Mouse (Mus musculus): Measurements from ENCODE around the gene Cdh13. TPM values are rescaled to one million over a fixed set of nuclear protein-coding genes. Genes with fewer than 3 reads are reported as not detected.

Cdh13 gene
- polyA plus RNA-seq, 1 experiment, result 4.5 TPM

DNA sequence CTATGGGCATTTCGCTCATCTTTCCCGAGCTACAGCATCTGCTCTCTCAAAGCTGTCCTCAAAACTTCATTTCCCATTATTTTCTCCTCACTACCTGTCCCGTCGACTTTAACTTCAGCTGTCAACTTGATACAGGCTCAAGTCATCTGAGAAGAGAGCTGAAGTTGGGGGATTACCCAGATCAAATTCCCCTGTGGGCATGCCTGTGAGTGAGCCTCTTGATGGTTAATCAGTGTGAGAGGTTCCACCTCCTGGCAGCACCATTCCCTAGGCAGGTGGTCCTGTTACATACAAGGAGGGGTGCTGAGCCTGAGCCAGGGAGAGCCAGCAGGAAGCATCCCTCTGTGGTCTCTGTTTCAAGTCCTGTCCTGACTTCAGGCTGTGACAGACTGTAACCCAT is 519.6 kb downstream of the Cdh13 start:
- Histone ChIP-seq H3K4me1 (ENCODE audit: control insufficient read depth, insufficient read depth, low read length) (no peaks in the 10 kb centered on the region), H3K27ac (ENCODE audit: control insufficient read depth, insufficient read depth, low read depth, low read length) (no peak overlapping the region), H3K27me3 (ENCODE audit: control insufficient read depth, insufficient read depth, low read length) (no peaks in the 10 kb centered on the region), H3K36me3 (ENCODE audit: control insufficient read depth, insufficient read depth, low read length) (no peaks in the 10 kb centered on the region), H3K4me3 (ENCODE audit: control insufficient read depth, low read depth, low read length) (no peak overlapping the region)
- TF ChIP-seq POLR2A (IDR thresholded peaks at IDR 0.05; ENCODE audit: control insufficient read depth, low read depth, low read length) (no peak), CTCF (IDR thresholded peaks at IDR 0.05; ENCODE audit: control insufficient read depth, insufficient read depth, insufficient replicate concordance, low read depth, low read length) (no peak)

GRCm38 (mm10) chr8:118809660-118810059 is 526.1 kb downstream of the Cdh13 start:
- no peaks in the 10 kb centered on the region for H3K27me3 ChIP-seq (ENCODE audit: control insufficient read depth, insufficient read depth, low read length)
- H3K27ac ChIP-seq (ENCODE audit: control insufficient read depth, insufficient read depth, low read depth, low read length), result no peak overlapping the region
- no peak for TF ChIP-seq CTCF (IDR thresholded peaks at IDR 0.05; ENCODE audit: control insufficient read depth, insufficient read depth, insufficient replicate concordance, low read depth, low read length)
- no peak for TF ChIP-seq POLR2A (IDR thresholded peaks at IDR 0.05; ENCODE audit: control insufficient read depth, low read depth, low read length)
- no peak overlapping the region for H3K4me3 ChIP-seq (ENCODE audit: control insufficient read depth, low read depth, low read length)
- no peaks in the 10 kb centered on the region for H3K36me3 ChIP-seq (ENCODE audit: control insufficient read depth, insufficient read depth, low read length)
- H3K4me1 ChIP-seq (ENCODE audit: control insufficient read depth, insufficient read depth, low read length), result no peaks in the 10 kb centered on the region

DNA sequence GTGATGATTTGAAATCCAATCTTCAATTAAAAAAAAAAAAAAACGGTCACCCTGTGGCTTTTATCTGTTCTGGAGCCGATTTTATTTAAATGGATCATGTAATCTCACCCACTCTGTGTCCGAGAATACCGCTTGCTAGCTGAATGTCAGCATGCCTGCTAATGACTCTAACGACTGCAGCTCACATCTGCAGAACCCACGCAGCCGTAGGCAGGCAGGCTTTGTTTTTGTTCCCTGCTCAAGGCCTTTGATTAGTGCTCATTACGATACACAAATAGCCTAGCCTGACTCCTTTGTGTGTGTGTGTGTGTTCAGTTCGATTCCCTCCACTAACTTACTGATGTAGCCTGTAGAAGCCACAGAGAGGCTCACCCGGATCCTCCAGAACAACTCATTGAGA is 531.5 kb downstream of the Cdh13 start:
- Histone ChIP-seq H3K36me3 (ENCODE audit: control insufficient read depth, insufficient read depth, low read length) (no peaks in the 10 kb centered on the region), H3K27ac (ENCODE audit: control insufficient read depth, insufficient read depth, low read depth, low read length) (no peak overlapping the region), H3K4me3 (ENCODE audit: control insufficient read depth, low read depth, low read length) (no peak overlapping the region), H3K27me3 (ENCODE audit: control insufficient read depth, insufficient read depth, low read length) (no peaks in the 10 kb centered on the region), H3K4me1 (ENCODE audit: control insufficient read depth, insufficient read depth, low read length) (no peaks in the 10 kb centered on the region)
- no peak for TF ChIP-seq CTCF (IDR thresholded peaks at IDR 0.05; ENCODE audit: control insufficient read depth, insufficient read depth, insufficient replicate concordance, low read depth, low read length)

GRCm38 (mm10) chr8:118826761-118827160 is 543.2 kb downstream of the Cdh13 start:
- Histone ChIP-seq H3K4me1 (ENCODE audit: control insufficient read depth, insufficient read depth, low read length) (no peaks in the 10 kb centered on the region), H3K36me3 (ENCODE audit: control insufficient read depth, insufficient read depth, low read length) (no peaks in the 10 kb centered on the region), H3K27me3 (ENCODE audit: control insufficient read depth, insufficient read depth, low read length) (no peaks in the 10 kb centered on the region), H3K27ac (ENCODE audit: control insufficient read depth, insufficient read depth, low read depth, low read length) (no peak overlapping the region), H3K4me3 (ENCODE audit: control insufficient read depth, low read depth, low read length) (no peak overlapping the region)
- TF ChIP-seq CTCF (IDR thresholded peaks at IDR 0.05; ENCODE audit: control insufficient read depth, insufficient read depth, insufficient replicate concordance, low read depth, low read length) (no peak), POLR2A (IDR thresholded peaks at IDR 0.05; ENCODE audit: control insufficient read depth, low read depth, low read length) (no peak)

DNA sequence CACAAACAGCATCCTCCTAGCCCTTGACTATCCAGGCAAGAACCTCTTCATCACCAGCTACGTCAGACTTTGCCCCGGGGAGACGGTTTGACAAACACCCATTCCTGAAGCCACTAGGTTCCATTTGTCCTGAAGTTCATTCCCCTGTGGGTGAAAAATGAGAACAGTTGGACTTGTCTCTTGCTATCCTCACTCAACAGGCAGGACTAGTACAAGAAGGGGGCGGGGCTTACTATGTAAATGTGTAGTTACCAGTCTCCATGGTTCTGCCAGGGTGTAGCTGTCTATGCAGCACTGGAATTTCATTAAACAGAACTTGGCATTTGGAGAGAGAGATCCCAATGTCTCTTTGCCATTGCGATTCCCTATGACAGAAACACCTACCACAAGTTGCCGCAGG is 544.2 kb downstream of the Cdh13 start:
- no peak for TF ChIP-seq POLR2A (IDR thresholded peaks at IDR 0.05; ENCODE audit: control insufficient read depth, low read depth, low read length)
- no peak for TF ChIP-seq CTCF (IDR thresholded peaks at IDR 0.05; ENCODE audit: control insufficient read depth, insufficient read depth, insufficient replicate concordance, low read depth, low read length)
- H3K27ac ChIP-seq (ENCODE audit: control insufficient read depth, insufficient read depth, low read depth, low read length), result no peak overlapping the region
- no peaks in the 10 kb centered on the region for H3K27me3 ChIP-seq (ENCODE audit: control insufficient read depth, insufficient read depth, low read length)
- no peaks in the 10 kb centered on the region for H3K36me3 ChIP-seq (ENCODE audit: control insufficient read depth, insufficient read depth, low read length)
- no peak overlapping the region for H3K4me3 ChIP-seq (ENCODE audit: control insufficient read depth, low read depth, low read length)
- no peaks in the 10 kb centered on the region for H3K4me1 ChIP-seq (ENCODE audit: control insufficient read depth, insufficient read depth, low read length)

DNA sequence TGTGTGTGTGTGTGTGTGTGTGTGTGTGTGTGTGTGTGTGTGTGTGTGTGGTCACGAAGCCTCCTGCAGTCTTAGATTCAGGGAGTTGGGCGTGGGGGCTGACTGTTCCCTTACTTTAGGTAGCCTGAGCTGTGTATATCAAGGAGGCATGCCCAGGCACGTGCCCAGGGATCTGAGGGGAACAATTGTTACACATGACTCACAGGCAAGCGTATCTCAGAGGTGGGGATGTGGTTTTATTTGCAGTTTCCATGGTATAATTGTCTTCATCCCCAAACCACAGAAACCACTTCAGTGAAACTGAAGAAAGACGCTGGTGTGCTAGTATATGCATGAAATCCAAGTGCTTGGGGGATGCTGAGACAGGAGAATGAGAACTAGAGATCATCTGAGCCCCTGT is 546.8 kb downstream of the Cdh13 start:
- no peak overlapping the region for H3K27ac ChIP-seq (ENCODE audit: control insufficient read depth, insufficient read depth, low read depth, low read length)
- H3K4me3 ChIP-seq (ENCODE audit: control insufficient read depth, low read depth, low read length), result no peak overlapping the region
- H3K36me3 ChIP-seq (ENCODE audit: control insufficient read depth, insufficient read depth, low read length), result no peaks in the 10 kb centered on the region
- no peak for TF ChIP-seq CTCF (IDR thresholded peaks at IDR 0.05; ENCODE audit: control insufficient read depth, insufficient read depth, insufficient replicate concordance, low read depth, low read length)
- no peak for TF ChIP-seq POLR2A (IDR thresholded peaks at IDR 0.05; ENCODE audit: control insufficient read depth, low read depth, low read length)
- no peaks in the 10 kb centered on the region for H3K4me1 ChIP-seq (ENCODE audit: control insufficient read depth, insufficient read depth, low read length)
- H3K27me3 ChIP-seq (ENCODE audit: control insufficient read depth, insufficient read depth, low read length), result no peaks in the 10 kb centered on the region

DNA sequence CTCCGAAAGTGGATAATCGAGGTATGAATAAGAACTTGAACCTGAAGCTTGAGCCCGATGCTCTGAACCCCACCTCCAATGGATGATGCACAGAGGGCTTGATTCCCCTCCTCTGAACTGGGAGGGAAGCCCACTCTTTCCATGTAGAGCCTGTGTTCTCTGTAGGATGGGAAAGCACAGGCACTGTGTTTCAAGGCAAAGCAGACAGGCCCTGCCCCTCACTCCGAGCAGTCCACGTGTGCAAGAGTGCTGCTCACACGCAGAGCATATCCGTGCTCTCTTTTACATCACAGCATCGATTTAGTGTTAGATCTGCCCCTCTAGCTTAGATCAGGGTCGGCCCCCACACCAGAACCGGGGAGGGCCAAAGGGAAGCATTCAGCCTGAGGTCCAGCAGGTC is 547.5 kb downstream of the Cdh13 start:
- Histone ChIP-seq H3K36me3 (ENCODE audit: control insufficient read depth, insufficient read depth, low read length) (no peaks in the 10 kb centered on the region), H3K4me1 (ENCODE audit: control insufficient read depth, insufficient read depth, low read length) (no peaks in the 10 kb centered on the region), H3K4me3 (ENCODE audit: control insufficient read depth, low read depth, low read length) (no peak overlapping the region), H3K27ac (ENCODE audit: control insufficient read depth, insufficient read depth, low read depth, low read length) (no peak overlapping the region), H3K27me3 (ENCODE audit: control insufficient read depth, insufficient read depth, low read length) (no peaks in the 10 kb centered on the region)
- TF ChIP-seq CTCF (IDR thresholded peaks at IDR 0.05; ENCODE audit: control insufficient read depth, insufficient read depth, insufficient replicate concordance, low read depth, low read length) (no peak), POLR2A (IDR thresholded peaks at IDR 0.05; ENCODE audit: control insufficient read depth, low read depth, low read length) (no peak)

DNA sequence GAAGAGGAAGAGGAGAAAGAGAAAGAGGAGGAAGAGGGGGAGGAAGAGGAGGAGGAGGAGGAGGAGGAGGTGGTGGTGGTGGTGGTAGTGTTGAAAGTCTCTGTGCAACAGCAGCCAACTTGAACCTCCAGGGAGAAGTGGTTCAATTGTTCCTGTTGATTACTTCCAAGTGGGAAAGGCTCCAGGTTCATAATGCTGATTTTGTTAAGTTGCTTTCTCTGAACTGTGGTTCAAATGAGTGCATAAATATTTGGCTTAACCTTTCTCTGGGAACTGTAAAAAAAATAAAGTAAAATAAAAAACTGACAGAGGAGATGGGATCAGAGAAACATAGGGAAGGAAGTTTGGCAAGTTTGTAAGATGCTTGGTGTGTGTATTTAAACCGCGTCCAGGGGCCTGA is 555.3 kb downstream of the Cdh13 start:
- TF ChIP-seq POLR2A (IDR thresholded peaks at IDR 0.05; ENCODE audit: control insufficient read depth, low read depth, low read length), result no peak
- no peak for TF ChIP-seq CTCF (IDR thresholded peaks at IDR 0.05; ENCODE audit: control insufficient read depth, insufficient read depth, insufficient replicate concordance, low read depth, low read length)
- Histone ChIP-seq H3K36me3 (ENCODE audit: control insufficient read depth, insufficient read depth, low read length) (no peaks in the 10 kb centered on the region), H3K27me3 (ENCODE audit: control insufficient read depth, insufficient read depth, low read length) (no peaks in the 10 kb centered on the region)

More for the DNA sequence above, 555.3 kb downstream of the Cdh13 start:
- Histone ChIP-seq H3K4me1 (ENCODE audit: control insufficient read depth, insufficient read depth, low read length) (no peaks in the 10 kb centered on the region), H3K27ac (ENCODE audit: control insufficient read depth, insufficient read depth, low read depth, low read length) (no peak overlapping the region), H3K4me3 (ENCODE audit: control insufficient read depth, low read depth, low read length) (no peak overlapping the region)
